Mouse (Mus musculus): Measurements from ENCODE around the gene Mcu.

Mcu gene

DNA sequence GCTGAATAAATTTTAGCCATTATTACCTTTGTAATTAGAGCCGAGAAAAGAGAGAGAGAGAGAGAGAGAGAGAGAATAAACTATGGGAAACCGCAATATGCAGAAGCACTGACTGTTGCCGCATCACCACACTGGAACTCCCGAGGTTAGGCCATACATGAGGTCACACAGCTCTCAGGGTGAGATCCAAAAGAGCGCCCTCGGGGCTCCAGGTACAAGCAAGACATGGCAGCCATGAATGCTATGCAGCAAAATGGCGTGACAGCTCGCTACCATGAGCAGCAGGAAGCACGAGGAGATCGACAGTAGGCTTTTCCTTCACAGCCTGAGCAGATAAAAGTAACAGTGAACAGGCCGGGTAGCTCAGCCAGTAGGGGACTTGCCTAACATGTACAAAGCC, 89.2 kb downstream of the Mcu start:
- no peak for DNase-seq

DNA sequence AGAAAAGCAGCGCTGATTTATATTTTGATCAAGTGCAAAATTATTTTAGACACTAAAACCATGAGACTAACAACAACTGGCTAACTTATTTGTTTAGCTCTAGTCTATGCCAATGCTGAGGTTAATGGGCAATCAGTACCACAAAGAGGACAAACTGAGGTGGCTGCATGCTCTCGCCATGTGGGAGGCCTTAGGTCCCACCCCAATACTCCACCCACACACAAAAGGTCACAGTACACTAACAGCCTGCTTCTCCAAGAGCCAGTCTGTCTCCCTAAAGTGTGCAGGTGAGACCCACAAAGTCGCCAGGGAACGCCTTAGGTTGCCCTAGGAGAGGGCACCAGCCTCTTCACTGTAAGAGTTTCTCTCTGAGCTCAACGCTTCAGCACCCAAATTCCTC, 91.8 kb downstream of the Mcu start:
- DNase-seq, result no peak

DNA sequence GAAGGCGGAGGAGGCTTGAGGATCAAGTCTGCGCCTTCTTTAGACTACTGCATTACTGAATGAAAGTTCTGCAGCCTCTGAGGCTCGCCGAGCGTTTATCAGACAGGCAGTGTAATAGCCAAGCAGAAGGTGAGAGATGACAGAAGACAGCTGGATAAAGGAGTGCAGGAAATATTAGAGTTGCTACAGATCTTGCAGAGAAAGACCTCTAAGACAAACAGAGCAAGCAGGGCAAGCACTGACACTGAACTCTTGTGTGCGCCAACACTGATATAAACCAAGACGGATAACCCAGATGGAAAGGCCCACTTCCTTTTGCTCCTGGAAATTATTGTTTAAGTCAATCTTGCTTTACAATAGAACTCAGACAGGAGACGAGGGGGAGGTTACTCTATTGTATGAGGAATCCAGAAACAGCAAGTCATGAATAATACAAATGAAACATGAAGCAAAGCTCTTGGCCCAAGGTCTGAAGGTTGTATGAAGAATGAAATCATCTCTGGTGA, 92.6 kb downstream of the Mcu start:
- no peak for DNase-seq

DNA sequence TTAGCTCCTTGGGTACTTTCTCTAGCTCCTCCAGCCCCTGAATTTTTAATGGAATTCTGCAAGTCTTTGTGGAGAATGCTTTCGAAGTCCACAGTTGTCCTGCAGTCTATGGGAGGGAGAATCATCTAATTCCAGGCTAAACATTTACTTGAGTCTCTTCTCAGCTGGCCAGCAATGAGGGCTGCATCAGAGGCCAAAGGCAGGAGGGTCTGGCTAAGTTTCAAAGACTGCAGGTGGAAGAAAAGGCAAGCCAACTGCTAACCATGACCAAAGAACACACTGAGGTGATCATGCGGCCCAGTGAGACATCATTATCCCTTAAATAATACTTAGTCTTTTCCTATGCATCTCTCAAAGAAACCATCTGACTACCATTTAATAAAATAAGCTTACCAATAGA, 95.8 kb downstream of the Mcu start:
- DNase-seq, result peak; percentile 69

DNA sequence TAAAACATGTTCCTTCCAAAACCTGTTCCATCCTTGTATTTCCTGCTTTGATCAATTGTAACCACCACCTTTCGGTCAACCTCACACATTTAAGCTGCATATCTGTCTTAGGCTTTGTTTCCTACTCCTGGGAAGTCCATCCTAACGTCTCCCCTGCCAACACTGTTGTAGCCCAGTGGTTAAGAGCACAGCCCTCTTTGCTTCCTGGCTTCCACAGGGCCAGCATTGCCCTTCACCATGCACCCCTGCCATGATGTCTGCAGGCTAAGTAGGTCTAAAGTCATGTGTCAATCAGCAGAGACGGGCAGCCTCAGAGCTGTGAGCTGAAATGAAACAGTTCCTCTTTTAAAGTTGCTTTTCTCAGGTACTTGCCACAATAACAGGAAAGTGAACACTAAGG, 97.1 kb downstream of the Mcu start:
- no peak for DNase-seq

DNA sequence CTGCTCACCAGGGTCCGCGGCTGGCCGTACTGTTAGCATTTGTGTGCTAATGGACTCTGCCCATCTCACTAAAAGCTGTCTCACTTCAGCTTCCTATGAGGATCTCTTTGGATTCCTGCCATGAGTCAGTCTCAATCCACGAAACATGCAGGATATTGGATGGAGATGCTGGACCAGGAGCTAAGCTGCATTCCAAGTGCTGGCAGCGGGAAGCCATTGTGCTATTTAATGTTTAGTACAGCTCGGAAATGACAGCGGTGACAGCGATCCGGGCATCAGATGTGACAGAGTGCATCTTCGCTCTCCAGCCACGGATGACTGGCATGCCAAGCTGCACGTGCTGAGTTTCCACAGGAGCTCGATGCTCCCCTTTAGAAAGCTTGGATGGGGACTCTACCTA, 99.3 kb downstream of the Mcu start:
- DNase-seq, result peak; percentile 19

DNA sequence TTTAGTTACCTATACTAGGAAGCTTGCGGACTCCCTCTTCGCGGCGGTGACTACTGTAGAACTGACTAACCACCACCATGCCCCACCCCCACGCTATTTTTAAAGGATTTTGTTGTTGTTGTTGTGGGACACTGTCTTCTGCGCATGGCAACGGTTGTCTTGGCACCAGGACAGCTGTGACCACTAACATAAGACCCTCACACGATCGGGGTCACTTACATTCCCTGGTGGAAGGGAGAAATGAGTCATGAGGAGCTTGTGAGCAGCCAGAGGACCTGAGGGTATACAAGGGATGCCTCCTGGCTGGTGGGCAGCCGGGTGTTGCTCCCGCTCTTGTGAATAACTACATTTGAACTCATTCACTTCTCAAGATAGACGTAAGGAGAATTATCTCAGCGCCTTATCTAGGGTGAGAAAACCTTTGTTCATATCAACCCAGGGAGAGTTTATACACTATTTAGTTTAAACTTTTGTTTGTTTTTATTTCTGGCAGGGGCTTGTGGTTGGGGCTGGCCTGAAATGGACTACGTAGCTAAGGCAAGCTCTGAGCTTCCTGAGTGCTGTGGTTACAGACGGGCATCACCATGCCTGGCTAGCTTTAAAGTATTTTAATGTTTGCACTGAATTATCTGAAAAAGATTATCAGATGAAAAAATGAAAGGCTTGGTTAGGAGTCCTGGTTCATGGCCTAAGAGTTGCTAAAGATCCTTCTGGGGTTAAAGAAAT, 101.6 kb downstream of the Mcu start:
- no peak for DNase-seq

DNA sequence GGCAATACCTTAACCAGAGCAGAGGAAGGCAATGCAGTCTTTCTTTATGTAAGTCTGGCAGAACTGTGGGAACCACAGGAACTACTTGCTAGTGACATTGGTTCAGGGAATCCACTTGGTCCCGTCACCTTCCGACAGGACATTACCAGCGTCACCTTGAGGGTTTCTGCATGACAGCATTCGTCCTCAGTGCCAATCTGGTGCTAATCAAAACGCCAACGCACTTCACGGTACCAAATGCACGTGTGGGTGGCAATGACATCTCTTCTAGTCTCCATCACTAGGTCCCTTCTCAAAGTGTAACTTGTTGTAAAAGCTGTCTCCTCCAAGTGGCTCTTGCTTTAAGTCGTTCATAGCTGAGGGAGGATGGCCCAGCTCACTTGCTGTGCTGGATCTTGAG, 104.3 kb downstream of the Mcu start:
- DNase-seq, result no peak

DNA sequence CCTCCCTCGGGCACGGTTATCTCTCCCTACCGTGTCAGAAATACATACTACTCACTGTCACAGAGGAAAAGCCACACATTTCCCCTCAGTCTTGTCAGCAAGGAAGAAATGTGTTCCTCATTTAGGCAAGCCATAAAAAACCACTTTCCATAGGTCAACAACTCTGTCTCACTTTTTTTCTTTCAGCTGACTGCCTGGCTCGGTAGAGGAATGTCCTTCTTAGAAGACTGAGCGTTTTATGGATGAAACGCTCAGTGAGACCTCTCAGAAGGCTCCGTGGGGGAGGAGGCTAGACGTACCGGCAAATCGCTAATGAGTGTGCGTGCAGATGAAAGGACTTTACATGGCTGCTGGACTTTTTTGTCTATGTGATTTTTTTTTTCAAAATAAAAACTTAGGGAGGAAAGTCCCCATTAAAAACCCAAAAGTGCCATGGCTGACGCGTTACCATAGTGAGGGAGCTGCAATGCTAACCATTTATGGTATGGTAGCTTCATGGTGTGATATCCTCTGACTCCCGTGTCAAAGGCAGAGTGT, 105.0 kb downstream of the Mcu start:
- no peak for DNase-seq

DNA sequence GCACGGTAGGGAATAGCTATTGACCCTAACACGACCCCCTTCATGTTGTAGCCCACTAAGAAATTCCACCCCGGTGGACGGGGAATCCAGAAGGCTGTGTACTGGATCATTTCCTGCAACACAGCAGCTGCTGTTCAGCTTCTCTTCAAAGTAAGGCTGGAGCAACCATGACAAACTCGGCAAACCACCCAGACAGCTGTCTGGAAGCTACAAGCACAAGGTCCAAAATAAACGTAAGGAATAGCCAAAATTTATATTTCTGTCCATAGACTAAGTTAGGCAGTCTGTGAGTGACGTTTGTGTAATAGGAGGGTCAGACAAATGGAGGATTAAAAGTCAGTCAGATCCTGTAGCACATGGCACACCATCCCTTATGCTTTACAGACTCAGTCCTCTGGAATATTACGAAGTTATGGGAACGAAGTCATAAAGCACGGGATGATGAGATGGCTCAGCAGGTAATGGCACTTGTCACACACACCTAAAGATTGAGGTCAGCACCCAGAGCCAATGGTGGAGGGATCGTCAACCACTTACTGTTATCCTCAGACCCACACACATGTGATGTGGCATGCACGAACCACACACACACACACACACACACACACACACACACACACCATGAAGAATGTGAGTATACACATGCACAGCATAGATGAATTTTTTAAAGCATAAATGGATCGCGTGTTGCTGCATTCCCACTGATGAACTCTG, 105.6 kb downstream of the Mcu start:
- DNase-seq, result no peak

DNA sequence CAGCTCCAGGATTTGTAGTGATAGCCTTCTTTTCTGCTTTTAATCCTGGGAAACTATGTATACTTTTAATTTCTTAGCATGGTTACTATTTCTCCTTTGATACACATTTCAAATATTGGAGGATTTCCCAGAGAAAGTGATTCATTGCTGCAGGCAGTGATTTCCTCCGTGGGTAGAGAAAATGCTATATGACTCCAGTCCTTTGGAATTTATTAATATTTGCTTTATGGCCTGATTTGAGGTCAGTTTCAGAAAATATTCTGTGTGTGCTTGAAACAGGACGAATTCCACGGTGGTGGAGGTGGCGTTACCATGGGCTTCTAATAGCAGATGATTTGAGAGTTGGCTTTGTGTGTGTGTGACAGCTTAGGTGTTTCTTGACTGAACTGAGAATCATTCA, 107.3 kb downstream of the Mcu start:
- no peak for DNase-seq

DNA sequence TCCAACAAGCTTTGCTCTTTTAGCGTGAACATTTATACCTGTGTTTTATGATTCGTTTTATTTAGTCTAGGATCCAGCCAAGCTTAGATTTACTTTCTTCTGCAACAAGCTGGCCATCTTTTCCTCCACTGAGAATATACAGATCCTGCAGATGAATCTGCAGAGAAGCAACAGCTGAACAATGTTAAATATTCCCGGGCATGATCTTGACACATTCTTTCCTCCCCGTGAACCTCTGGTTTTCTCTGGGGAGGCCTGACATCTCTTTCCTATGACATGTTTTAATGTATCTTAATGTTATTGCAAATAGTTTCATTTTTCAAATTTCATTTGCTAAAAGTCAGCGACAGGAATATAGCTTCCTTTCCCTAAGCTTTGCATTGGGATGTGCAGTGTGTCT, 109.8 kb downstream of the Mcu start:
- no peak for DNase-seq

DNA sequence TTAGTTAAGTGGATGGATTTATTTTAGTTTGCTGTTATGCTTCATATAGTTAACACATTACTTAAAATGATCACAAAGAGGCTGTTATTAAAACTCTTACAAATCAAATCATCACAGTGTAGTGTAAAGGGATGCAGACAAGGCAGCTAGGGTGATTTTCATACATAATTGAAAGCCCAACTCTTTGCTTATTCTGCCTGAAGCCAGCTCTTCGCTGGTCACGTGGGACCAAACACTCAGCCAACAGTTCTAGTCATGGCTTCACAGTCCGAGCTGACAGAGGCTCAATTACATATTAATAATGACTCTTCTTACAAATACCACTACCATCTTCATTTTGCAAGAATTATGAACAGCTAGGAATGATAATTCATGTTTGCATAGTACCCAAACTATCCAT, 112.2 kb downstream of the Mcu start:
- DNase-seq, result no peak

DNA sequence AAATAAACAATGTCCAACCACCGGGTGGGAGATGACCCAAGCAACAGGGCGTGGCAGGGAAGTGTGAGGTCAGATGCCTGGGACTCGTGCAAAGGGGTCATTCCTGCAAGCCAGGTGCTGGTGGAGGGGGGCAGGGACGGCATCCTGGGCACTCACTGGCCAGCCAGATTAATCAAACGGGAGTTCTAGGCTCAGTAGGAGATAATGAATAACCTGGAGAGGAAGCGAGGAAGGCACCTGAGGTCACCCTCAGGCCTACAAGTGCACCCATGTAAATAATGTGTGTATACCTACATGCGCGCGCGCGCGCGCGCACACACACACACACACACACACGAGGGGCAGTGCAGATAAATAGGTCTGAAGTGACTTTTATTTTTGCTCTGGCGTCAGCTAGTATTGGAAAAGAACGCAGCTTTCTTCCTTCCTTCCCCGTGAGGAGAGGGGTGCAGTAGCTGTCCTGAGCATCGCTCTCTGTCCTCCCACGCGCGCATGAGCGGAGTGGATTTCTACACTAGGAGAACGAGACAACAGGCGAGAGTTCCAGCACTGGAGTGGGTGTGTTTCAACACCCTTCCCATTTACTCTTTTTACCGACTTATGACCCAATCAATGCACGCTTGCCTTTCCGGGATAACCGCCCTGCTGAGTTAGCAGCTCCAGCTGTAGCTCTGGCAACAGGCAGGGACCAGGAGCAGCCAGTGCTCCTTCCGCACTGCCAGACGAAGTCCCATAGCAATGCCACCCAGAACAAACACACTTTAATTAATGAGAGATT, 112.9 kb downstream of the Mcu start:
- peak; percentile 52 for DNase-seq

DNA sequence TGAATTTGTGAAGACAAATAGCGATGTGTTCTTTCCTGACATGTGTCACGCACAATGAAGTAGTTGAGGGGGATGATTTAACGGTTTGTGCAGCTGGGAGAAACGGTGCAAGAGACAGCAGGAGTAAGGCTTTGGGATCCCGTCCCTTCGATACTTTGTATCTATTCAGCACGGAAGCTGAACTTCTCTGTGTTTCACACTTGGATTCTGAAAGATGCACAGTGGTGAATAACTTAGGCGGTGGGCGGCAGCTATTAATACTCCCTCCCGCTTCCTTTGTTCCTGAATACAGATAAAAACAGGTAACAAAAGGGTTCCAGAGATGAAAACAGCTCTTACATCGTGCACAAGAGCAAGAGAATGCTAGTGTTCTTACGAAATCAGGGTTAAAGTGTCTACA, 114.1 kb downstream of the Mcu start:
- DNase-seq, result no peak

DNA sequence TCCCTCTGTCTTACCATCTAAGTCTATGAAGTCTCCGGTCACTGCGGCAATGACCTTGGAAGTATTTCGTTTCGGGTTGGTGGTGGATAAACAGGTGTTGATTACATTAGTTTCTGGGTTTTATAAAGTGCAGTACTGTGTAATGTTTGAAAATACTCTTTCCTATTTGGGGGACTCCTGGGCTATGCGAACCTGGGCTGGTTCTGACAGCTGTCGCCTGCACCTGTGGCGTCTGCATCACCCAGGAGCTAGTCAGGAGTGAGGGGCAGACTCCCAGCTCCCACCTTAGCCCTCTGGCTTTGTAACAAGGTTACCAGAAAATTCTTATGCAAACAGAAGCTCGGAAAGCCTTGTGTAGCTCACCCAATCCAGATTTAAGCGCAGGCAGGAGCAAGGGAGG, 114.7 kb downstream of the Mcu start:
- DNase-seq, result no peak

DNA sequence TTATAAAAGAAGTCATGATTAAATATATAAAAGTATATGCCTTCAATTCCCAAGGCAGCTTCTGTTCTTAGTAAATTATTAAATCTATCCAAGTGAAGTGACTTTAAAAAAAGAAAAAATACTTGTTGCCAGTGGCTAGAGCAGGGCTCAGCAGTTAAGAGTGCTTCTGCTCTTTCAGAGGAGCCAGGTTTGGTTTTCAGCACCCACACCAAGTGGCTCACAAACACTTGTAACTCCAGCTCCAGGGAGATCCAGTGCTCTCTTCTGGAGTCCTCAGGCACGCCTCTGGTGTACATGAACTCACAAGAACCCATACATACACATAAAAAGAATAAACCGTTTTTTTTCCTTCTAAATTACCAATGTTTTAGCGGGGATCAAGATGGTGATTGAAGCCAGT, 116.3 kb downstream of the Mcu start:
- DNase-seq, result no peak

DNA sequence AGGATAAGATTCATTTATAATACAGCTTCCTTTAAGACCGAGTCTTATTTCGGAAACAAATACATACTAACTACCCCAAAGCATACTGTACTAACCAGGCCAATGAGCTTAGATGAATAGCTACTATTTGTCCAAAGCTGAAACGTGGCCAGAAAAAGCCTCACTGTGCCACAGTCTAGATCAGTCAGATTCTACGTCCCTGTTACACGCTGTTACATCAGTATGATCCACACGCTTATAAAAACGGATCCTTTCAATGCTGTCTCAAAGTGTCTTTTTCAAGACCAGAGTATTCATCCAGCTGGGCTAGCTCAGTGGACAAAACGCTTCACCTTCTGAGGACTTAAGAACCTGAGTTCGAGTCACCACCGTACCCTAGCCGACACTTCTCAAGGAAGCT, 119.5 kb downstream of the Mcu start:
- no peak for DNase-seq

DNA sequence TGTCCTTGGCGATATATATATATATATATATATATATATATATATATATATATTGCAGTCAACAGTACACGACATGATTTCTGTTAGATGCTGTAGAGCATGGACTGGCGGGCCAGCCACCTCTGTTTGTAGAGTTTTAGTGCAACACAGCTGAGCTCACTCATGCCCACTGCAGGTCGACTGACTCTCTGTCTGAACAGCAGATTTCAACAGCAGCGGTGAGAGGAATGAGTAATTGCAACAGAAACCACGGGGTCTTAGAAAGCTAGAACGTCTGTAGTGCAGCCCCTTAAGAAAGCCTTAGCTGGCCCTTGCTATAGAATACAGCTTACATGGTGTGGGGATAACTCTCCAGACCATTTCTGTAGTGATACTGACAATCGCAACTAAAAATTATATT, 121.6 kb downstream of the Mcu start:
- DNase-seq, result no peak

DNA sequence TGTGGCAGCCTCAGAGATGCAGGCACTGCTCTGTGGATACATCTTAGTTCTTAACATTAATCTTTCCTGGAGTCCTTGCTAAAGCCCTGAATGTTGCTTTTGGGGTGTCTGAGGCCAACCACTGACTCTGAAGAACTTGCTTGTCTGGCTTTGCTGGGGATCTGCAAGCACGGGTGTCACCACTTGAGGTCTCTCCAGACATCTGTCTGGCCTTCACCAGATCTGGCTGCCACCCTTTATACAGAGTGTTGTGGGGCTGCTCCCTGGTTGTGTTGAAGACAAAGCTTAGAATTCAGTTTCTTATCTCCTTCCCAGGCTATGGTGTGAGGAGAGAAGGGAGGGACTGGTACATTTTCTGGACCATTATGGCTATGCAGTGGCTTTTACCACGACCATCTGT, 122.4 kb downstream of the Mcu start:
- peak; percentile 40 for DNase-seq

DNA sequence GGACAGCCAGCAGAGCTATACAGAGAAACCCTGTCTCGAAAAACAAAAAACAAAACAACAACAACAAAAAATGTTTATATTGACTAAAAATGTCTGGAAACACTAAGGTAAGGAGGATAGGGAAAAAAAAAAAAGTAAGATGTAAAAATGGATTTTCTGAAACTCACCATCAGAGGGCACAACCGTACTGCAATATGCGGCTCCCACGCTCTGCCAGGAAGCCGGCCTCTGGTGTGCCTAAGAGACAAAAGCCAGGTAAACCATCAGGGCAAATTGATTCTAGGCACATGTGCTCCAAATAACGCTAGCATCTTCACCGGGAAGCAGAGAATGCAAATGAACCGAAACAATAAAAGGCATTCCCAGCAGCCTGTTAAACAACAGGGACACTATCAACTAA, 125.6 kb downstream of the Mcu start:
- DNase-seq, result peak; percentile 27

DNA sequence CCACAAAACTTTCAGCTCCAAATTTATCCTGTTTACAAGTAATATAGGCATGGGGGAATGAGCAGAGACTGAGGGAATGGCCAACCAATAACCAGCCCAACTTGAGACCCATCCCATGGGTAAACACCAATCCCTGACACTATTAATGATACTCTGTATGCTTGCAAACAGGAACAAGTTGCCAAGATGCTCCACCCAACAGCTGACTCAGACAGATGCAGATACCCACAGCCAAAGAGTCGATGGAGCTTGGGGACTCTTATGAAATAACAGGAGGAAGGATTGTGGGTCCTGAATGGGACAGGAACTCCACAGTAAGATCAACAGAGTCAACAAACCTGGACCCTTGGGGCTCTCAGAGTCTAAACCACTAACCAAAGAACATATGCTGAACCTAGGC, 127.1 kb downstream of the Mcu start:
- DNase-seq, result no peak

DNA sequence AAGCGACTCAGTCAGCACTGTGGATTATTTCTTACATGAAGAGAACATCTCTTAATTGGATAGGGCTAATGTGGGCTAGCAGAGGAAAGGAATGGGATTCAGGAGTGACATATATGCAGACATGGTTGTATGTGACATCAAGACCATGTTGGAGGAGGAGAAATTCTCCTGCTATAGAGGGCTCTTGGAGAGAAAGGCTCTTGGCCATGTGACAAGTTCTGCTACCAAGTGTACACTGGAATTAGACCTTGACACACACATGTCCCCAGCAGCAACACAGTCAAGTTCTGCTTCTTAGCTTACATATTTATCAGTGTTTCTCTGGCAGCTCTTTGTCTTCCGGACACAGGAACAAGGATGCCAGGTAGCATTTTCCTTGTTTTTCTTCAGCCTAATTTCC, 129.1 kb downstream of the Mcu start:
- DNase-seq, result no peak

DNA sequence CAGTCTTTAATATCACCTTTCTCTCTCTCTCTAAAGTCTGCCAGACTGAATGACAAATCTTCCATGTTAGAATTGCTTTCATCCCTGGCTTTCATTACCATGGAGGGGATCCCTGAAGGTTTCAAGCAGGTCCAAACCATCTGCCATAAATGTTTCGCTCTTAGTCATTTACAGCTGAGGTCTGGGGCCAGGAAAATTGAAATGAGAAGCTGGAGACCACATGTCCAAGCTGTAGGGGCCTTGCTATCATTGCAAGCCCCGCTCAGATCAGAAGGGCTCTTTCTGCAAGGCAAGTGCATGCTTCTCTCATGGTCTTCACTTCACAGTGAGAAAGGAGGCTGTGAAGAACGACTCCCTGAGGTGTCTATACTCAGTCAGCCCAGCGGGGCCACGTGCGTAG, 132.2 kb downstream of the Mcu start:
- no peak for DNase-seq

Data from kidney, postnatal 14 days (tissue).